In genomic region chr12:84402923-84403322, GRCm38 (mm10) we compare ENCODE assay signal across 21 mouse cellular contexts. TPM values are rescaled to one million over a fixed set of nuclear protein-coding genes. Genes with fewer than 3 reads are reported as not detected.
DNase-seq lines count a peak whose midpoint lies in the region; ATAC-seq lines count a peak whose summit lies in the region.
"Had no signal": no experiment of that assay in that cellular context is flagged by ENCODE, and none has a peak within 500 bp of the region (broad histone marks: within the 10 kb centered on the region; RNA-seq: fewer than 3 reads in every experiment).

No protein-coding gene starts in this region.

- peak; percentile 21; the same call in 1 of the 2 replicates for ATAC-seq in liver, embryonic 15.5 days (ENCODE audit: insufficient read depth)
- no peak for ATAC-seq in liver, embryonic 11.5 days (replicated peaks; ENCODE audit: low FRiP score)
- ATAC-seq in hindbrain, embryonic 11.5 days (ENCODE audit: low FRiP score), result no peak
- ATAC-seq: forebrain, postnatal 0 days had no signal

- H3K27ac ChIP-seq in liver, embryonic 15.5 days (replicated peaks), result peak overlapping the region; percentile 65
- H3K27ac ChIP-seq in liver, embryonic 11.5 days (ENCODE audit: low read depth, low read length), result no peak overlapping the region
- no peak overlapping the region for H3K27ac ChIP-seq in hindbrain, embryonic 11.5 days (ENCODE audit: low read depth, low read length)
- H3K27ac ChIP-seq: embryonic facial prominence, embryonic 13.5 days; gastrocnemius, adult 2 months; heart, adult 2 months; hindbrain, embryonic 15.5 days; layer of hippocampus, adult 2 months; limb, embryonic 10.5 days; midbrain, embryonic 12.5 days had no signal

- peaks cover 21% of the 10 kb centered on the region for H3K4me1 ChIP-seq in liver, embryonic 15.5 days (replicated peaks)
- H3K4me1 ChIP-seq in liver, embryonic 11.5 days (replicated peaks; ENCODE audit: control insufficient read depth, insufficient read depth, low read length), result peaks cover 12% of the 10 kb centered on the region
- no peaks in the 10 kb centered on the region for H3K4me1 ChIP-seq in hindbrain, embryonic 11.5 days (replicated peaks; ENCODE audit: control insufficient read depth, insufficient read depth, low read length)

- H3K4me2 ChIP-seq in liver, embryonic 15.5 days, result peak overlapping the region; percentile 13; the same call in 1 of the 2 replicates
- H3K4me2 ChIP-seq in liver, embryonic 11.5 days, result no peak overlapping the region
- no peak overlapping the region for H3K4me2 ChIP-seq in hindbrain, embryonic 11.5 days (replicated peaks; ENCODE audit: low read depth, low read length)
- H3K4me2 ChIP-seq: embryonic facial prominence, embryonic 13.5 days; hindbrain, embryonic 15.5 days; lung, embryonic 14.5 days; midbrain, embryonic 12.5 days had no signal

- no peak overlapping the region for H3K9ac ChIP-seq in liver, embryonic 15.5 days
- no peak overlapping the region for H3K9ac ChIP-seq in liver, embryonic 11.5 days (ENCODE audit: low read depth, low read length)
- H3K9ac ChIP-seq in hindbrain, embryonic 11.5 days (ENCODE audit: low read depth, low read length), result no peak overlapping the region
- H3K9ac ChIP-seq: embryonic facial prominence, embryonic 13.5 days; forebrain, postnatal 0 days; hindbrain, embryonic 15.5 days; lung, embryonic 14.5 days; midbrain, embryonic 12.5 days had no signal

- H3K27me3 ChIP-seq in liver, embryonic 15.5 days, result no peaks in the 10 kb centered on the region
- no peaks in the 10 kb centered on the region for H3K27me3 ChIP-seq in liver, embryonic 11.5 days (replicated peaks; ENCODE audit: control insufficient read depth, insufficient read depth, low read length)
- H3K27me3 ChIP-seq in hindbrain, embryonic 11.5 days (ENCODE audit: control insufficient read depth, insufficient read depth, low read length), result no peaks in the 10 kb centered on the region
- H3K27me3 ChIP-seq: embryonic facial prominence, embryonic 13.5 days; hindbrain, embryonic 15.5 days; midbrain, embryonic 12.5 days had no signal

- H3K9me3 ChIP-seq in liver, embryonic 15.5 days (replicated peaks), result no peaks in the 10 kb centered on the region
- H3K9me3 ChIP-seq in liver, embryonic 11.5 days (ENCODE audit: control insufficient read depth, low read length), result no peaks in the 10 kb centered on the region
- H3K9me3 ChIP-seq in hindbrain, embryonic 11.5 days (ENCODE audit: control insufficient read depth, low read length), result no peaks in the 10 kb centered on the region
- H3K9me3 ChIP-seq: embryonic facial prominence, embryonic 13.5 days; hindbrain, embryonic 15.5 days; limb, embryonic 10.5 days; midbrain, embryonic 12.5 days had no signal

- H3K4me3 ChIP-seq in liver, embryonic 15.5 days (replicated peaks), result no peak overlapping the region
- no peak overlapping the region for H3K4me3 ChIP-seq in liver, embryonic 11.5 days (ENCODE audit: low read depth, low read length)
- H3K4me3 ChIP-seq in hindbrain, embryonic 11.5 days (ENCODE audit: low read depth, low read length), result no peak overlapping the region
- H3K4me3 ChIP-seq: embryonic facial prominence, embryonic 13.5 days; gastrocnemius, adult 2 months; heart, adult 2 months; hindbrain, embryonic 15.5 days; layer of hippocampus, adult 2 months; limb, embryonic 10.5 days; midbrain, embryonic 12.5 days; myocyte had no signal

- H3K36me3 ChIP-seq in liver, embryonic 15.5 days (replicated peaks), result no peaks in the 10 kb centered on the region
- no peaks in the 10 kb centered on the region for H3K36me3 ChIP-seq in liver, embryonic 11.5 days (ENCODE audit: control insufficient read depth, insufficient read depth, low read length)
- H3K36me3 ChIP-seq in hindbrain, embryonic 11.5 days (ENCODE audit: control insufficient read depth, insufficient read depth, low read length), result no peaks in the 10 kb centered on the region
- H3K36me3 ChIP-seq: embryonic facial prominence, embryonic 13.5 days; hindbrain, embryonic 15.5 days; limb, embryonic 10.5 days; midbrain, embryonic 12.5 days had no signal

- 61% methylated on average over 9 of the region's 9 CpGs for WGBS in liver, embryonic 15.5 days (ENCODE audit: insufficient replicate concordance)
- WGBS in liver, embryonic 11.5 days, result 62% methylated on average over 9 of the region's 9 CpGs
- WGBS in large intestine, adult 2 months, result 31% methylated on average over 9 of the region's 9 CpGs
- 79% methylated on average over 9 of the region's 9 CpGs for WGBS in hindbrain, embryonic 11.5 days

- DNase-seq in liver, embryonic 11.5 days (ENCODE audit: low spot score), result no peak
- DNase-seq in kidney, adult 9 months, result peak; percentile 70
- peak; percentile 83 for DNase-seq in large intestine, adult 2 months (ENCODE audit: low read depth, low spot score)
- no peak for DNase-seq in left cerebral cortex, postnatal 10 days (ENCODE audit: extremely low spot score in 1 of 2, low spot score in 2 of 2)
- no peak for DNase-seq in hindbrain, embryonic 11.5 days (ENCODE audit: low spot score)
- DNase-seq in gastrocnemius, adult 18-20 months (ENCODE audit: low spot score), result no peak
- DNase-seq: cerebellum, adult 8-10 months; forebrain, postnatal 0 days; gastrocnemius, adult 2 months; heart, adult 2 months; heart, postnatal 10 days; lung, embryonic 14.5 days; right cerebral cortex, postnatal 4 days; thymus, adult 18-20 months had no signal

- intact Hi-C loops in left cerebral cortex, postnatal 10 days (cut with DNase I), result no loop called here

RNA-seq across cellular contexts. Expression of gene Entpd5, which starts 5.9 kb away (rescaled TPM):
- polyA plus RNA-seq in liver, embryonic 15.5 days (2015; fragmentation: Nextera tagmentation; extraction: Ambion mirVana), result 13.7 and 14.6 TPM in 2 replicates
- polyA plus RNA-seq in liver, embryonic 11.5 days (2014; fragmentation: Nextera tagmentation; extraction: Ambion mirVana), result 14.0 and 14.1 TPM in 2 replicates
- 16.7 and 33.8 TPM in 2 replicates for polyA plus RNA-seq in large intestine, adult 2 months (2012; rRNA removed)
- 10 to 100 TPM; 20.6 to 23.4 TPM for total RNA-seq in left cerebral cortex, postnatal 10 days (2021)
- polyA plus RNA-seq in hindbrain, embryonic 11.5 days (2014; fragmentation: Nextera tagmentation; extraction: Ambion mirVana), result 10.6 and 12.0 TPM in 2 replicates
- total RNA-seq in gastrocnemius, adult 18-20 months (2021), result 10 to 100 TPM; 15.3 to 16.5 TPM

RNA-seq across cellular contexts. Expression of gene Bbof1, which starts 5.9 kb away (rescaled TPM):
- polyA plus RNA-seq in liver, embryonic 15.5 days (2015; fragmentation: Nextera tagmentation; extraction: Ambion mirVana), result 0.21 and 0.26 TPM in 2 replicates
- polyA plus RNA-seq in liver, embryonic 11.5 days (2014; fragmentation: Nextera tagmentation; extraction: Ambion mirVana), result 1.0 TPM in 2 replicates
- 0.04 and 0.10 TPM in 2 replicates for polyA plus RNA-seq in large intestine, adult 2 months (2012; rRNA removed)
- 1 to 10 TPM; 5.6 to 6.9 TPM for total RNA-seq in left cerebral cortex, postnatal 10 days (2021)
- 1.5 and 2.4 TPM in 2 replicates for polyA plus RNA-seq in hindbrain, embryonic 11.5 days (2014; fragmentation: Nextera tagmentation; extraction: Ambion mirVana)
- total RNA-seq in gastrocnemius, adult 18-20 months (2021), result 1 to 10 TPM; 2.1 to 2.9 TPM

RNA-seq across cellular contexts. Expression of gene Rnf113a2, which starts 14.1 kb away (rescaled TPM):
- 12.2 and 12.6 TPM in 2 replicates for polyA plus RNA-seq in liver, embryonic 15.5 days (2015; fragmentation: Nextera tagmentation; extraction: Ambion mirVana)
- 20.9 and 25.6 TPM in 2 replicates for polyA plus RNA-seq in liver, embryonic 11.5 days (2014; fragmentation: Nextera tagmentation; extraction: Ambion mirVana)
- polyA plus RNA-seq in large intestine, adult 2 months (2012; rRNA removed), result 4.2 and 4.7 TPM in 2 replicates
- 10 to 100 TPM in 1 of 2 experiments, 1 to 10 TPM in 1; 8.4 to 10.7 TPM for total RNA-seq in left cerebral cortex, postnatal 10 days (2021)
- polyA plus RNA-seq in hindbrain, embryonic 11.5 days (2014; fragmentation: Nextera tagmentation; extraction: Ambion mirVana), result 30.2 and 33.9 TPM in 2 replicates
- 10 to 100 TPM; 11.7 to 12.5 TPM for total RNA-seq in gastrocnemius, adult 18-20 months (2021)

RNA-seq across cellular contexts. Expression of gene Fam161b, which starts 41.3 kb away (rescaled TPM):
- 1.0 and 1.4 TPM in 2 replicates for polyA plus RNA-seq in liver, embryonic 15.5 days (2015; fragmentation: Nextera tagmentation; extraction: Ambion mirVana)
- polyA plus RNA-seq in liver, embryonic 11.5 days (2014; fragmentation: Nextera tagmentation; extraction: Ambion mirVana), result 4.7 and 4.9 TPM in 2 replicates
- 0.62 and 0.64 TPM in 2 replicates for polyA plus RNA-seq in large intestine, adult 2 months (2012; rRNA removed)
- 1 to 10 TPM; 9.6 TPM for total RNA-seq in left cerebral cortex, postnatal 10 days (2021)
- polyA plus RNA-seq in hindbrain, embryonic 11.5 days (2014; fragmentation: Nextera tagmentation; extraction: Ambion mirVana), result 8.7 and 11.2 TPM in 2 replicates
- total RNA-seq in gastrocnemius, adult 18-20 months (2021), result 1 to 10 TPM in 1 of 2 experiments, under 1 TPM in 1; 1.00 to 1.1 TPM

RNA-seq across cellular contexts. Expression of gene Coq6, which starts 41.5 kb away (rescaled TPM):
- polyA plus RNA-seq in liver, embryonic 15.5 days (2015; fragmentation: Nextera tagmentation; extraction: Ambion mirVana), result 24.7 and 25.5 TPM in 2 replicates
- polyA plus RNA-seq in liver, embryonic 11.5 days (2014; fragmentation: Nextera tagmentation; extraction: Ambion mirVana), result 43.6 and 51.7 TPM in 2 replicates
- polyA plus RNA-seq in large intestine, adult 2 months (2012; rRNA removed), result 43.2 and 49.7 TPM in 2 replicates
- 10 to 100 TPM; 21.8 to 22.4 TPM for total RNA-seq in left cerebral cortex, postnatal 10 days (2021)
- polyA plus RNA-seq in hindbrain, embryonic 11.5 days (2014; fragmentation: Nextera tagmentation; extraction: Ambion mirVana), result 39.0 and 42.2 TPM in 2 replicates
- total RNA-seq in gastrocnemius, adult 18-20 months (2021), result 10 to 100 TPM; 20.4 to 25.4 TPM

Comparison
In these comparisons a context has a peak if more than half of its experiments do, and no peak if none do; other contexts are left out.
1. DNase-seq: peak in kidney, adult 9 months (single experiment) and large intestine, adult 2 months (single experiment); none in liver, embryonic 11.5 days (single experiment), left cerebral cortex, postnatal 10 days (0 of 2), hindbrain, embryonic 11.5 days (single experiment) and gastrocnemius, adult 18-20 months (single experiment).